9 mouse cellular contexts compared by ENCODE assay signal in genomic region chr6:83053136-83053960, GRCm38 (mm10). TPM values are rescaled to one million over a fixed set of nuclear protein-coding genes. Genes with fewer than 3 reads are reported as not detected.
DNase-seq lines count a peak whose midpoint lies in the region; ATAC-seq lines count a peak whose summit lies in the region.
"Had no signal": no experiment of that assay in that cellular context is flagged by ENCODE, and none has a peak within 500 bp of the region (broad histone marks: within the 10 kb centered on the region; RNA-seq: fewer than 3 reads in every experiment).

No protein-coding gene starts in this region.

- H3K9me3 ChIP-seq in heart, embryonic 13.5 days = no peaks in the 10 kb centered on the region
- no peaks in the 10 kb centered on the region for H3K9me3 ChIP-seq in midbrain, embryonic 10.5 days (replicated peaks)

- peaks cover 45% of the 10 kb centered on the region for H3K36me3 ChIP-seq in heart, embryonic 13.5 days
- peaks cover 51% of the 10 kb centered on the region for H3K36me3 ChIP-seq in midbrain, embryonic 10.5 days

- 2% methylated on average over 26 of the region's 26 CpGs for WGBS in heart, embryonic 13.5 days
- WGBS in midbrain, embryonic 10.5 days = 3% methylated on average over 26 of the region's 26 CpGs

- no peak for ATAC-seq in heart, embryonic 13.5 days (ENCODE audit: extremely low read depth, insufficient number of reproducible peaks, low FRiP score, low TSS enrichment)

- H3K4me1 ChIP-seq in heart, embryonic 13.5 days = peaks cover 27% of the 10 kb centered on the region
- peaks cover 37% of the 10 kb centered on the region for H3K4me1 ChIP-seq in midbrain, embryonic 10.5 days

- peak overlapping the region; percentile 97 for H3K4me2 ChIP-seq in heart, embryonic 13.5 days

- intact Hi-C loops in left cerebral cortex, postnatal 36 days (cut with DNase I) = loop anchor here (2.0 kb wide), 1 partner anchor 19 kb away; the partner anchor contains the start of gene Loxl3

- H3K4me3 ChIP-seq in heart, embryonic 13.5 days = peak overlapping the region; percentile 84
- peak overlapping the region; percentile 97 for H3K4me3 ChIP-seq in midbrain, embryonic 10.5 days

- peak overlapping the region; percentile 82 for H3K27ac ChIP-seq in heart, embryonic 13.5 days (replicated peaks)
- peak overlapping the region; percentile 91 for H3K27ac ChIP-seq in midbrain, embryonic 10.5 days (replicated peaks)

- H3K27me3 ChIP-seq in heart, embryonic 13.5 days (replicated peaks) = peaks cover 19% of the 10 kb centered on the region
- no peaks in the 10 kb centered on the region for H3K27me3 ChIP-seq in midbrain, embryonic 10.5 days (ENCODE audit: low read depth, poor library complexity, severe bottlenecking)

- H3K9ac ChIP-seq in heart, embryonic 13.5 days = peak overlapping the region; percentile 86

- DNase-seq in adrenal gland, adult 2 months = peak; percentile 60
- DNase-seq in adrenal gland, adult 8-10 months = no peak
- peak; percentile 71 for DNase-seq in CD4-positive, CD25-positive, alpha-beta regulatory T cell, adult 2 months (ENCODE audit: low read depth, low spot score)
- peak; percentile 29 for DNase-seq in cerebellum, adult 9-10 months
- peak; percentile 22 to 37 for DNase-seq in left cerebral cortex, postnatal 36 days (ENCODE audit: low spot score in 2 of 2)
- peak; percentile 62 for DNase-seq in midbrain, embryonic 10.5 days (ENCODE audit: low spot score)
- peak; percentile 48 to 76 for DNase-seq in spleen, postnatal 4 days (ENCODE audit: low spot score in 2 of 2)

RNA-seq across cellular contexts. Expression of gene Aup1, which starts 1.0 kb away (rescaled TPM):
- 100 to 1,000 TPM; 174 to 228 TPM for total RNA-seq in adrenal gland, adult 2 months (2021)
- 1,190 and 1,486 TPM in 2 replicates for polyA plus RNA-seq in adrenal gland, adult 2 months (2012; rRNA removed)
- total RNA-seq in adrenal gland, adult 8-10 months (2022) = 100 to 1,000 TPM; 184 to 207 (median 192) TPM
- 120 and 123 TPM in 2 replicates for polyA plus RNA-seq in heart, embryonic 13.5 days (2015; fragmentation: Nextera tagmentation; extraction: Ambion mirVana)
- total RNA-seq in left cerebral cortex, postnatal 36 days (2021) = 100 to 1,000 TPM; 112 to 131 TPM
- 162 and 175 TPM in 2 replicates for polyA plus RNA-seq in midbrain, embryonic 10.5 days (2016; fragmentation: Nextera tagmentation; extraction: Ambion mirVana)

RNA-seq across cellular contexts. Expression of gene Htra2, which starts 1.7 kb away (rescaled TPM):
- 10 to 100 TPM; 42.6 to 63.6 TPM for total RNA-seq in adrenal gland, adult 2 months (2021)
- 74.2 and 89.8 TPM in 2 replicates for polyA plus RNA-seq in adrenal gland, adult 2 months (2012; rRNA removed)
- 10 to 100 TPM; 50.7 to 69.4 (median 61.0) TPM for total RNA-seq in adrenal gland, adult 8-10 months (2022)
- polyA plus RNA-seq in heart, embryonic 13.5 days (2015; fragmentation: Nextera tagmentation; extraction: Ambion mirVana) = 80.2 and 94.2 TPM in 2 replicates
- total RNA-seq in left cerebral cortex, postnatal 36 days (2021) = 10 to 100 TPM; 41.6 to 48.5 TPM
- 79.7 and 82.7 TPM in 2 replicates for polyA plus RNA-seq in midbrain, embryonic 10.5 days (2016; fragmentation: Nextera tagmentation; extraction: Ambion mirVana)

RNA-seq across cellular contexts. Expression of gene Dqx1, which starts 4.3 kb away (rescaled TPM):
- 1 to 10 TPM; 2.1 to 2.5 TPM for total RNA-seq in adrenal gland, adult 2 months (2021)
- polyA plus RNA-seq in adrenal gland, adult 2 months (2012; rRNA removed) = 2.6 and 2.7 TPM in 2 replicates
- 1 to 10 TPM; 2.6 to 6.3 (median 4.1) TPM for total RNA-seq in adrenal gland, adult 8-10 months (2022)
- polyA plus RNA-seq in heart, embryonic 13.5 days (2015; fragmentation: Nextera tagmentation; extraction: Ambion mirVana) = 0.41 and 0.62 TPM in 2 replicates
- total RNA-seq in left cerebral cortex, postnatal 36 days (2021) = under 1 TPM; 0.37 to 0.97 TPM
- 1.8 and 2.0 TPM in 2 replicates for polyA plus RNA-seq in midbrain, embryonic 10.5 days (2016; fragmentation: Nextera tagmentation; extraction: Ambion mirVana)

RNA-seq across cellular contexts. Expression of gene Tlx2, which starts 16.7 kb away (rescaled TPM):
- 10 to 100 TPM in 1 of 2 experiments, 1 to 10 TPM in 1; 4.9 to 15.2 TPM for total RNA-seq in adrenal gland, adult 2 months (2021)
- polyA plus RNA-seq in adrenal gland, adult 2 months (2012; rRNA removed) = 48.7 and 64.4 TPM in 2 replicates
- 10 to 100 TPM in 3 of 4 experiments, 1 to 10 TPM in 1; 7.9 to 19.1 (median 13.3) TPM for total RNA-seq in adrenal gland, adult 8-10 months (2022)
- 0.23 and 1.0 TPM in 2 replicates for polyA plus RNA-seq in heart, embryonic 13.5 days (2015; fragmentation: Nextera tagmentation; extraction: Ambion mirVana)
- total RNA-seq in left cerebral cortex, postnatal 36 days (2021) = not detected
- 0.79 TPM in 1 of 2 replicates, not detected in the other for polyA plus RNA-seq in midbrain, embryonic 10.5 days (2016; fragmentation: Nextera tagmentation; extraction: Ambion mirVana)
- total RNA-seq: layer of hippocampus, postnatal 10 days had no signal

RNA-seq across cellular contexts. Expression of gene Loxl3, which starts 19.4 kb away (rescaled TPM):
- 1 to 10 TPM; 1.1 to 3.5 TPM for total RNA-seq in adrenal gland, adult 2 months (2021)
- polyA plus RNA-seq in adrenal gland, adult 2 months (2012; rRNA removed) = 2.8 and 2.9 TPM in 2 replicates
- total RNA-seq in adrenal gland, adult 8-10 months (2022) = 1 to 10 TPM; 2.2 to 4.8 (median 4.1) TPM
- 6.9 and 7.1 TPM in 2 replicates for polyA plus RNA-seq in heart, embryonic 13.5 days (2015; fragmentation: Nextera tagmentation; extraction: Ambion mirVana)
- 1 to 10 TPM; 2.7 to 4.9 TPM for total RNA-seq in left cerebral cortex, postnatal 36 days (2021)
- polyA plus RNA-seq in midbrain, embryonic 10.5 days (2016; fragmentation: Nextera tagmentation; extraction: Ambion mirVana) = 7.9 and 9.3 TPM in 2 replicates
